Mouse (Mus musculus) myocyte (in vitro differentiated cells): ENCODE data around the gene Prkg1. TPM values are rescaled to one million over a fixed set of nuclear protein-coding genes. Genes with fewer than 3 reads are reported as not detected.

Source experiments
- H3K27me3 ChIP-seq: one replicate; pipeline ENCODE4 v1.6.1; 2011; ENCODE audit not compliant: control insufficient read depth, insufficient read depth, insufficient read length
- H3K36me3 ChIP-seq: one replicate; pipeline ENCODE4 v1.6.1; 2011; ENCODE audit not compliant: control insufficient read depth, insufficient read depth
- H3K4me2 ChIP-seq: one replicate; pipeline ENCODE4 v1.6.1; 2011; ENCODE audit warnings: low read depth, control low read depth
- H3K4me3 ChIP-seq: one replicate; pipeline ENCODE4 v1.5.1; 2011; ENCODE audit warnings: mild to moderate bottlenecking, control low read depth, moderate library complexity
- H3K79me2 ChIP-seq: one replicate; pipeline ENCODE4 v1.6.1; 2011; ENCODE audit not compliant: control insufficient read depth, insufficient read depth
- H3ac ChIP-seq: one replicate; pipeline ENCODE4 v1.6.1; 2011; ENCODE audit not compliant: control insufficient read depth, insufficient read length
- CEBPB ChIP-seq: IDR thresholded peaks from 2 replicates; pipeline ENCODE4 v1.6.1; 2011; ENCODE audit warnings: mild to moderate bottlenecking, moderate library complexity; ENCODE audit not compliant: poor library complexity, insufficient read depth, severe bottlenecking
- E2F4 ChIP-seq: IDR thresholded peaks from one replicate; pipeline ENCODE4 v1.6.1; 2011; ENCODE audit warnings: mild to moderate bottlenecking, control low read depth, moderate library complexity; ENCODE audit not compliant: insufficient read depth
- MAX ChIP-seq: IDR thresholded peaks from one replicate; pipeline ENCODE4 v1.6.1; 2011; ENCODE audit warnings: low read depth, mild to moderate bottlenecking, control low read depth
- MYOD1 ChIP-seq, 3 experiments: IDR thresholded peaks; one replicate each; pipeline ENCODE4 v1.6.1; 2011; ENCODE audit warnings: control low read depth in 2 of 3, low read depth in 2 of 3, mild to moderate bottlenecking in 2 of 3, moderate library complexity in 1 of 3; ENCODE audit not compliant: insufficient read length in 2 of 3, control insufficient read depth in 1 of 3
- MYOG ChIP-seq, 3 experiments: IDR thresholded peaks; one replicate each; pipeline ENCODE4 v1.6.1; 2011; ENCODE audit warnings: control low read depth in 2 of 3, low read depth in 2 of 3, mild to moderate bottlenecking in 2 of 3; ENCODE audit not compliant: insufficient read length in 2 of 3, control insufficient read depth in 1 of 3, insufficient read depth in 1 of 3
- POLR2A ChIP-seq: IDR thresholded peaks from one replicate; pipeline ENCODE4 v1.6.1; 2011; ENCODE audit warnings: low read depth, mild to moderate bottlenecking, control low read depth, moderate library complexity; ENCODE audit not compliant: insufficient read length
- POLR2AphosphoS2 ChIP-seq: IDR thresholded peaks from one replicate; pipeline ENCODE4 v1.6.1; 2011; ENCODE audit warnings: low read depth, control low read depth; ENCODE audit not compliant: insufficient read length
- REST ChIP-seq: IDR thresholded peaks from one replicate; pipeline ENCODE4 v1.6.1; 2011; ENCODE audit warnings: mild to moderate bottlenecking, control low read depth, moderate library complexity; ENCODE audit not compliant: insufficient read depth, insufficient read length
- SRF ChIP-seq: IDR thresholded peaks from one replicate; pipeline ENCODE4 v1.6.1; 2011; ENCODE audit warnings: low read depth; ENCODE audit not compliant: control insufficient read depth, insufficient read length
- TCF12 ChIP-seq: IDR thresholded peaks from one replicate; pipeline ENCODE4 v1.6.1; 2011; ENCODE audit warnings: mild to moderate bottlenecking, control low read depth; ENCODE audit not compliant: poor library complexity, insufficient read depth, severe bottlenecking
- TCF3 ChIP-seq: IDR thresholded peaks from one replicate; pipeline ENCODE4 v1.6.1; 2011; ENCODE audit warnings: low read depth, control low read depth; ENCODE audit not compliant: insufficient read length
- USF1 ChIP-seq: IDR thresholded peaks from one replicate; pipeline ENCODE4 v1.6.1; 2011; ENCODE audit warnings: low read depth, mild to moderate bottlenecking, control low read depth, moderate library complexity
- polyA plus RNA-seq: library from polyadenylated mRNA; unstranded; fragments of >200 nt; fragmentation: generic; extraction: Trizol; gene quantifications from one replicate; pipeline ENCODE4 v1.2.1, GENCODE M21; 2012; ENCODE audit warnings: missing spikeins

Prkg1 gene
- polyA plus RNA-seq, 1 experiment: 1.7 TPM

DNA sequence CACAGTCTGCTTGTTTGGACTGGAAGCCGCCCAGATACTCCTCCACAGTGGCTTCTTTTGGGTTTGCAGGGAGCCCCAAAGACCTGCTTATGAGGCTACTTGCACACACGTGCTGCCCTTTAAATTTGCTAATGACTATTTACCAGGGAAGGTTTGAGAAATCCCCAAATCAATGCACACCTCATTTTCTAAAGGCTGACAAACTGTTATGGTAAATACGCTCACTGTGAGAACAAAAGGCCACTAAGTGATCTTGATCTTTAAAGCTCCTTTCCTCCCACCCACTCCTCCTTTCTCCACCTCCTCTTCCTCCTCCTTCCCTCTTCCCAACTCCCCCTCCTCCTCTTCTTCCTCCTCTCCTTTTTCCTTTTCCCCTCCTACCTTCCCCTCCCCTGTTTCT lies 658.8 kb downstream of the Prkg1 start:
- no peaks in the 10 kb centered on the region for H3K79me2 ChIP-seq

GRCm38 (mm10) chr19:31104764-31105163 lies 660.1 kb downstream of the Prkg1 start:
- no peak overlapping the region for H3K4me3 ChIP-seq
- no peaks in the 10 kb centered on the region for H3K79me2 ChIP-seq
- no peak overlapping the region for H3K4me2 ChIP-seq
- TF ChIP-seq TCF12 (no peak), E2F4 (no peak), MYOG (IDR thresholded peaks at IDR 0.05; ENCODE audit: control insufficient read depth in 1 of 3, insufficient read depth in 1 of 3, insufficient read length in 2 of 3, low read depth in 2 of 3) (no peak), TCF3 (no peak), USF1 (no peak), POLR2A (no peak), CEBPB (no peak), POLR2AphosphoS2 (no peak), MYOD1 (IDR thresholded peaks at IDR 0.05; ENCODE audit: control insufficient read depth in 1 of 3, insufficient read length in 2 of 3, low read depth in 2 of 3) (no peak), MAX (no peak), REST (no peak)
- no peaks in the 10 kb centered on the region for H3K27me3 ChIP-seq
- no peak overlapping the region for H3ac ChIP-seq
- no peaks in the 10 kb centered on the region for H3K36me3 ChIP-seq

More for the DNA sequence above, 658.8 kb downstream of the Prkg1 start:
- no peak overlapping the region for H3K4me3 ChIP-seq
- H3ac ChIP-seq: no peak overlapping the region
- no peak overlapping the region for H3K4me2 ChIP-seq
- TF ChIP-seq MYOG (IDR thresholded peaks at IDR 0.05; ENCODE audit: control insufficient read depth in 1 of 3, insufficient read depth in 1 of 3, insufficient read length in 2 of 3, low read depth in 2 of 3): no peak
- TF ChIP-seq CEBPB: no peak
- no peak for TF ChIP-seq POLR2A
- TF ChIP-seq TCF3: no peak
- no peak for TF ChIP-seq POLR2AphosphoS2
- no peak for TF ChIP-seq MYOD1 (IDR thresholded peaks at IDR 0.05; ENCODE audit: control insufficient read depth in 1 of 3, insufficient read length in 2 of 3, low read depth in 2 of 3)
- no peak for TF ChIP-seq E2F4
- TF ChIP-seq REST: no peak
- no peak for TF ChIP-seq SRF
- no peak for TF ChIP-seq TCF12
- TF ChIP-seq USF1: no peak
- TF ChIP-seq MAX: no peak
- no peaks in the 10 kb centered on the region for H3K27me3 ChIP-seq
- no peaks in the 10 kb centered on the region for H3K36me3 ChIP-seq

DNA sequence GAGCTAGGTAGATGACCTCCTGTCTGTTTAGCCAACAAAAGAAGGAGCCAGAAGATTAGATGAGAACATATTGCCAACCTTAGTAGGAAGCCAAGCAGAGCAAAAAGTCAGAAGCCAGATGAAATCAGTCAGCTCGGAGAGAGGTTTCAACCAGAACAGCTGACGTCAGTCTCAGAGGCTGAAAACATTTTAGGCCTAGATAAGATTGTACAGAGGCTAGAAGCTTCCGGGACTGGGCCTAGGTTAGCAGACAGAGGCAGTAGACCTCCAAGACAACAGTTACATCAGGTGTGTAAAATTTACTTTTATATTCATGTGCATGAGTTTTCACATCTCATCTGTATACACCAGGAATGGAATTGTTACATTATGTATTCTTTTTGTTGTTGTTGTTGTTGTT lies 665.5 kb downstream of the Prkg1 start:
- Histone ChIP-seq H3K79me2 (no peaks in the 10 kb centered on the region), H3K4me2 (no peak overlapping the region), H3K27me3 (no peaks in the 10 kb centered on the region), H3K36me3 (no peaks in the 10 kb centered on the region), H3K4me3 (no peak overlapping the region), H3ac (no peak overlapping the region)
- no peak for TF ChIP-seq REST
- TF ChIP-seq TCF12: no peak
- no peak for TF ChIP-seq POLR2AphosphoS2
- no peak for TF ChIP-seq SRF
- TF ChIP-seq CEBPB: no peak
- TF ChIP-seq MYOD1 (IDR thresholded peaks at IDR 0.05; ENCODE audit: control insufficient read depth in 1 of 3, insufficient read length in 2 of 3, low read depth in 2 of 3): no peak

GRCm38 (mm10) chr19:31097857-31098256 lies 667.0 kb downstream of the Prkg1 start:
- Histone ChIP-seq H3ac (no peak overlapping the region), H3K36me3 (no peaks in the 10 kb centered on the region), H3K4me3 (no peak overlapping the region), H3K4me2 (no peak overlapping the region), H3K79me2 (no peaks in the 10 kb centered on the region), H3K27me3 (no peaks in the 10 kb centered on the region)
- TF ChIP-seq POLR2A (no peak), CEBPB (no peak), E2F4 (no peak), TCF12 (no peak), USF1 (no peak), MAX (no peak), REST (no peak), MYOD1 (IDR thresholded peaks at IDR 0.05; ENCODE audit: control insufficient read depth in 1 of 3, insufficient read length in 2 of 3, low read depth in 2 of 3) (no peak)

DNA sequence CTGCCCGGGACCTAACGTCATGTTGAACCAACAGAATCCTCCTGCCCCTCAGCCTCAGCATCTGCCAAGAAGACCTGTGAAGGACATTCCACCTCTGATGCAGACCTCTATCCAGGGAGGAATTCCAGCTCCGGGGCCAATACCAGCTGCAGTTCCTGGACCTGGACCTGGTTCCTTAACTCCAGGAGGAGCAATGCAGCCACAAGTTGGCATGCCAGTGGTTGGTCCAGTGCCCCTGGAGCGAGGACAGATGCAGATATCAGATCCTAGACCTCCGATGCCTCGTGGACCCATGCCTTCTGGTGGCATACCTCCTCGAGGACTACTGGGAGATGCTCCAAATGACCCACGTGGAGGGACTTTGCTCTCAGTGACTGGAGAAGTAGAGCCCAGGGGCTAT lies 681.1 kb downstream of the Prkg1 start:
- Histone ChIP-seq H3K79me2 (peaks cover 37% of the 10 kb centered on the region), H3K4me2 (peak overlapping the region; percentile 96), H3ac (no peak overlapping the region), H3K36me3 (peaks cover 28% of the 10 kb centered on the region), H3K4me3 (peak overlapping the region; percentile 96), H3K27me3 (no peaks in the 10 kb centered on the region)
- TF ChIP-seq TCF12: no peak
- no peak for TF ChIP-seq E2F4
- TF ChIP-seq CEBPB: no peak
- no peak for TF ChIP-seq MYOD1 (IDR thresholded peaks at IDR 0.05; ENCODE audit: control insufficient read depth in 1 of 3, insufficient read length in 2 of 3, low read depth in 2 of 3)
- TF ChIP-seq REST: no peak
- no peak for TF ChIP-seq MYOG (IDR thresholded peaks at IDR 0.05; ENCODE audit: control insufficient read depth in 1 of 3, insufficient read depth in 1 of 3, insufficient read length in 2 of 3, low read depth in 2 of 3)
- TF ChIP-seq SRF: no peak
- TF ChIP-seq USF1: no peak
- TF ChIP-seq POLR2AphosphoS2: no peak
- TF ChIP-seq MAX: no peak
- TF ChIP-seq TCF3: no peak
- TF ChIP-seq POLR2A: no peak
